Mouse (Mus musculus): ENCODE measurements around the gene Col23a1. TPM values are rescaled to one million over a fixed set of nuclear protein-coding genes. Genes with fewer than 3 reads are reported as not detected.

Col23a1 gene
- polyA plus RNA-seq, 1 experiment from 2014 or later: 0.15 TPM

GRCm38 (mm10) chr11:51274418-51274817 lies 15.3 kb upstream of the Col23a1 start:
- Histone ChIP-seq H3K27ac (ENCODE audit: low read length) (no peak overlapping the region), H3K27me3 (ENCODE audit: control insufficient read depth, insufficient read depth, low read depth, low read length) (no peaks in the 10 kb centered on the region), H3K4me2 (ENCODE audit: low read depth, low read length) (no peak overlapping the region), H3K36me3 (ENCODE audit: control insufficient read depth, insufficient read depth) (peaks cover 69% of the 10 kb centered on the region), H3K9me3 (replicated peaks; ENCODE audit: control insufficient read depth, low read length) (no peaks in the 10 kb centered on the region), H3K9ac (ENCODE audit: low read depth, low read length) (no peak overlapping the region), H3K4me1 (ENCODE audit: control insufficient read depth, low read depth, low read length) (no peaks in the 10 kb centered on the region), H3K4me3 (ENCODE audit: low read depth, low read length) (no peak overlapping the region)
- no peak for ATAC-seq (ENCODE audit: low read depth)
- 66% methylated on average over 1 of the region's 1 CpGs for WGBS (ENCODE audit: insufficient replicate concordance)

GRCm38 (mm10) chr11:51290066-51290955 lies 591 bp downstream of the Col23a1 start:
- peak; percentile 27; the same call in 1 of the 2 replicates for ATAC-seq (ENCODE audit: low read depth)

GRCm38 (mm10) chr11:51293956-51294530 lies 4.3 kb downstream of the Col23a1 start:
- peaks cover 2% of the 10 kb centered on the region; the same call in 1 of the 2 replicates for H3K4me1 ChIP-seq (ENCODE audit: control insufficient read depth, low read depth, low read length)
- no peak overlapping the region for H3K4me3 ChIP-seq (ENCODE audit: low read depth, low read length)
- no peaks in the 10 kb centered on the region for H3K36me3 ChIP-seq (ENCODE audit: control insufficient read depth, insufficient read depth)
- H3K27ac ChIP-seq (ENCODE audit: low read length): no peak overlapping the region
- ATAC-seq (ENCODE audit: low read depth): no peak
- peaks cover 28% of the 10 kb centered on the region for H3K27me3 ChIP-seq (ENCODE audit: control insufficient read depth, insufficient read depth, low read depth, low read length)
- H3K9ac ChIP-seq (ENCODE audit: low read depth, low read length): no peak overlapping the region
- no peak overlapping the region for H3K4me2 ChIP-seq (ENCODE audit: low read depth, low read length)
- 45% methylated on average over 2 of the region's 2 CpGs for WGBS (ENCODE audit: insufficient replicate concordance)
- no peaks in the 10 kb centered on the region for H3K9me3 ChIP-seq (replicated peaks; ENCODE audit: control insufficient read depth, low read length)

More at GRCm38 (mm10) chr11:51290066-51290955, 591 bp downstream of the Col23a1 start:
- H3K36me3 ChIP-seq (ENCODE audit: control insufficient read depth, insufficient read depth): no peaks in the 10 kb centered on the region
- peaks cover 2% of the 10 kb centered on the region; the same call in 1 of the 2 replicates for H3K4me1 ChIP-seq (ENCODE audit: control insufficient read depth, low read depth, low read length)
- no peaks in the 10 kb centered on the region for H3K9me3 ChIP-seq (replicated peaks; ENCODE audit: control insufficient read depth, low read length)
- peak overlapping the region; percentile 72 for H3K4me2 ChIP-seq (ENCODE audit: low read depth, low read length)
- H3K9ac ChIP-seq (ENCODE audit: low read depth, low read length): peak overlapping the region; percentile 46; the same call in 1 of the 2 replicates
- H3K27me3 ChIP-seq (ENCODE audit: control insufficient read depth, insufficient read depth, low read depth, low read length): peaks cover 31% of the 10 kb centered on the region
- H3K4me3 ChIP-seq (ENCODE audit: low read depth, low read length): peak overlapping the region; percentile 62
- WGBS (ENCODE audit: insufficient replicate concordance): 2% methylated on average over 66 of the region's 74 CpGs
- H3K27ac ChIP-seq (ENCODE audit: low read length): no peak overlapping the region

GRCm38 (mm10) chr11:51295742-51296141 lies 6.0 kb downstream of the Col23a1 start:
- Histone ChIP-seq H3K36me3 (ENCODE audit: control insufficient read depth, insufficient read depth) (no peaks in the 10 kb centered on the region), H3K4me2 (ENCODE audit: low read depth, low read length) (no peak overlapping the region), H3K9ac (ENCODE audit: low read depth, low read length) (no peak overlapping the region), H3K9me3 (replicated peaks; ENCODE audit: control insufficient read depth, low read length) (no peaks in the 10 kb centered on the region), H3K4me1 (ENCODE audit: control insufficient read depth, low read depth, low read length) (no peaks in the 10 kb centered on the region), H3K4me3 (ENCODE audit: low read depth, low read length) (no peak overlapping the region), H3K27ac (ENCODE audit: low read length) (no peak overlapping the region), H3K27me3 (ENCODE audit: control insufficient read depth, insufficient read depth, low read depth, low read length) (peaks cover 11% of the 10 kb centered on the region)
- WGBS (ENCODE audit: insufficient replicate concordance): 58% methylated on average over 3 of the region's 3 CpGs
- ATAC-seq (ENCODE audit: low read depth): no peak

GRCm38 (mm10) chr11:51298691-51299090 lies 9.0 kb downstream of the Col23a1 start:
- Histone ChIP-seq H3K4me1 (ENCODE audit: control insufficient read depth, low read depth, low read length) (no peaks in the 10 kb centered on the region), H3K27ac (ENCODE audit: low read length) (no peak overlapping the region), H3K9ac (ENCODE audit: low read depth, low read length) (no peak overlapping the region), H3K4me3 (ENCODE audit: low read depth, low read length) (no peak overlapping the region), H3K9me3 (replicated peaks; ENCODE audit: control insufficient read depth, low read length) (no peaks in the 10 kb centered on the region), H3K36me3 (ENCODE audit: control insufficient read depth, insufficient read depth) (no peaks in the 10 kb centered on the region), H3K27me3 (ENCODE audit: control insufficient read depth, insufficient read depth, low read depth, low read length) (no peaks in the 10 kb centered on the region), H3K4me2 (ENCODE audit: low read depth, low read length) (no peak overlapping the region)
- WGBS (ENCODE audit: insufficient replicate concordance): 61% methylated on average over 4 of the region's 4 CpGs
- ATAC-seq (ENCODE audit: low read depth): no peak

GRCm38 (mm10) chr11:51302396-51302795 lies 12.7 kb downstream of the Col23a1 start:
- Histone ChIP-seq H3K4me1 (ENCODE audit: control insufficient read depth, low read depth, low read length) (no peaks in the 10 kb centered on the region), H3K4me2 (ENCODE audit: low read depth, low read length) (no peak overlapping the region), H3K36me3 (ENCODE audit: control insufficient read depth, insufficient read depth) (no peaks in the 10 kb centered on the region), H3K27me3 (ENCODE audit: control insufficient read depth, insufficient read depth, low read depth, low read length) (no peaks in the 10 kb centered on the region), H3K27ac (ENCODE audit: low read length) (no peak overlapping the region), H3K9me3 (replicated peaks; ENCODE audit: control insufficient read depth, low read length) (no peaks in the 10 kb centered on the region), H3K4me3 (ENCODE audit: low read depth, low read length) (no peak overlapping the region), H3K9ac (ENCODE audit: low read depth, low read length) (no peak overlapping the region)
- no peak for ATAC-seq (ENCODE audit: low read depth)
- 61% methylated on average over 5 of the region's 5 CpGs for WGBS (ENCODE audit: insufficient replicate concordance)

GRCm38 (mm10) chr11:51303981-51304553 lies 14.3 kb downstream of the Col23a1 start:
- no peaks in the 10 kb centered on the region for H3K27me3 ChIP-seq (ENCODE audit: control insufficient read depth, insufficient read depth, low read depth, low read length)
- no peak overlapping the region for H3K9ac ChIP-seq (ENCODE audit: low read depth, low read length)
- H3K27ac ChIP-seq (ENCODE audit: low read length): no peak overlapping the region
- 68% methylated on average over 12 of the region's 12 CpGs for WGBS (ENCODE audit: insufficient replicate concordance)
- no peak for ATAC-seq (ENCODE audit: low read depth)
- H3K4me3 ChIP-seq (ENCODE audit: low read depth, low read length): no peak overlapping the region
- no peaks in the 10 kb centered on the region for H3K36me3 ChIP-seq (ENCODE audit: control insufficient read depth, insufficient read depth)
- no peak overlapping the region for H3K4me2 ChIP-seq (ENCODE audit: low read depth, low read length)
- no peaks in the 10 kb centered on the region for H3K9me3 ChIP-seq (replicated peaks; ENCODE audit: control insufficient read depth, low read length)
- H3K4me1 ChIP-seq (ENCODE audit: control insufficient read depth, low read depth, low read length): no peaks in the 10 kb centered on the region

- Histone ChIP-seq H3K4me2 (ENCODE audit: low read depth, low read length) (no peak overlapping the region), H3K9ac (ENCODE audit: low read depth, low read length) (no peak overlapping the region), H3K4me1 (ENCODE audit: control insufficient read depth, low read depth, low read length) (no peaks in the 10 kb centered on the region), H3K4me3 (ENCODE audit: low read depth, low read length) (no peak overlapping the region), H3K9me3 (replicated peaks; ENCODE audit: control insufficient read depth, low read length) (no peaks in the 10 kb centered on the region), H3K36me3 (ENCODE audit: control insufficient read depth, insufficient read depth) (no peaks in the 10 kb centered on the region), H3K27ac (ENCODE audit: low read length) (no peak overlapping the region), H3K27me3 (ENCODE audit: control insufficient read depth, insufficient read depth, low read depth, low read length) (no peaks in the 10 kb centered on the region)
- ATAC-seq (ENCODE audit: low read depth): no peak
- WGBS (ENCODE audit: insufficient replicate concordance): 21% methylated on average over 5 of the region's 5 CpGs
These were observed 18.6 kb downstream of the Col23a1 start for GRCm38 (mm10) chr11:51308306-51308705.

GRCm38 (mm10) chr11:51311846-51312245 lies 22.1 kb downstream of the Col23a1 start:
- Histone ChIP-seq H3K9ac (ENCODE audit: low read depth, low read length) (no peak overlapping the region), H3K9me3 (replicated peaks; ENCODE audit: control insufficient read depth, low read length) (no peaks in the 10 kb centered on the region), H3K27ac (ENCODE audit: low read length) (no peak overlapping the region), H3K36me3 (ENCODE audit: control insufficient read depth, insufficient read depth) (no peaks in the 10 kb centered on the region), H3K4me1 (ENCODE audit: control insufficient read depth, low read depth, low read length) (no peaks in the 10 kb centered on the region), H3K27me3 (ENCODE audit: control insufficient read depth, insufficient read depth, low read depth, low read length) (no peaks in the 10 kb centered on the region), H3K4me2 (ENCODE audit: low read depth, low read length) (no peak overlapping the region), H3K4me3 (ENCODE audit: low read depth, low read length) (no peak overlapping the region)
- no peak for ATAC-seq (ENCODE audit: low read depth)
- WGBS (ENCODE audit: insufficient replicate concordance): 63% methylated on average over 8 of the region's 8 CpGs
